Mouse (Mus musculus) hindbrain, embryonic 15.5 days (tissue): Measurements from ENCODE around the gene Prdm8. TPM values are rescaled to one million over a fixed set of nuclear protein-coding genes. Genes with fewer than 3 reads are reported as not detected.

Source experiments
- ATAC-seq: fragments of 200-750 bp; cut with Nextera tagmentation; 2 replicates; pipeline ENCODE4 v1.8.0; 2017; ENCODE audit warnings: low read depth, moderate number of reproducible peaks, moderate TSS enrichment; ENCODE audit not compliant: low FRiP score
- H3K27ac ChIP-seq: fragments of 300-500 bp; sonication (generic); replicated peaks from 2 replicates; pipeline ENCODE4 v1.5.1; 2015; ENCODE audit warnings: mild to moderate bottlenecking, inconsistent platforms
- H3K27me3 ChIP-seq: fragments of 300-500 bp; sonication (generic); 2 replicates; pipeline ENCODE4 v1.6.1; 2015; ENCODE audit warnings: control low read depth, inconsistent platforms
- H3K36me3 ChIP-seq: fragments of 300-500 bp; sonication (generic); 2 replicates; pipeline ENCODE4 v1.6.1; 2015; ENCODE audit warnings: control low read depth, inconsistent platforms
- H3K4me1 ChIP-seq: fragments of 300-500 bp; sonication (generic); replicated peaks from 2 replicates; pipeline ENCODE4 v1.6.1; 2015; ENCODE audit warnings: control low read depth, inconsistent platforms
- H3K4me2 ChIP-seq: fragments of 300-500 bp; sonication (generic); 2 replicates; pipeline ENCODE4 v1.6.1; 2015; ENCODE audit warnings: moderate library complexity, mild to moderate bottlenecking, inconsistent platforms
- H3K4me3 ChIP-seq: fragments of 300-500 bp; sonication (generic); 2 replicates; pipeline ENCODE4 v1.5.1; 2015; ENCODE audit warnings: mild to moderate bottlenecking, inconsistent platforms
- H3K9ac ChIP-seq: fragments of 300-500 bp; sonication (generic); 2 replicates; pipeline ENCODE4 v1.6.1; 2015; ENCODE audit warnings: inconsistent platforms
- H3K9me3 ChIP-seq: fragments of 300-500 bp; sonication (generic); 2 replicates; pipeline ENCODE4 v1.6.1; 2016; ENCODE audit warnings: control low read depth, inconsistent platforms
- WGBS: fragments of 180-500 bp; shearing (Covaris S2); methylation state at CpG from one replicate; pipeline ENCODE4 v1.1.7; 2015; 5-methylcytosine and 5-hydroxymethylcytosine counted together
- polyA plus RNA-seq: library from polyadenylated mRNA; unstranded; fragments of >200 nt; fragmentation: Nextera tagmentation; extraction: Ambion mirVana; gene quantifications from 2 replicates; pipeline ENCODE4 v1.2.1, GENCODE M21; 2015

Prdm8 gene
- polyA plus RNA-seq, 1 experiment from 2014 or later = 5.4 TPM

DNA sequence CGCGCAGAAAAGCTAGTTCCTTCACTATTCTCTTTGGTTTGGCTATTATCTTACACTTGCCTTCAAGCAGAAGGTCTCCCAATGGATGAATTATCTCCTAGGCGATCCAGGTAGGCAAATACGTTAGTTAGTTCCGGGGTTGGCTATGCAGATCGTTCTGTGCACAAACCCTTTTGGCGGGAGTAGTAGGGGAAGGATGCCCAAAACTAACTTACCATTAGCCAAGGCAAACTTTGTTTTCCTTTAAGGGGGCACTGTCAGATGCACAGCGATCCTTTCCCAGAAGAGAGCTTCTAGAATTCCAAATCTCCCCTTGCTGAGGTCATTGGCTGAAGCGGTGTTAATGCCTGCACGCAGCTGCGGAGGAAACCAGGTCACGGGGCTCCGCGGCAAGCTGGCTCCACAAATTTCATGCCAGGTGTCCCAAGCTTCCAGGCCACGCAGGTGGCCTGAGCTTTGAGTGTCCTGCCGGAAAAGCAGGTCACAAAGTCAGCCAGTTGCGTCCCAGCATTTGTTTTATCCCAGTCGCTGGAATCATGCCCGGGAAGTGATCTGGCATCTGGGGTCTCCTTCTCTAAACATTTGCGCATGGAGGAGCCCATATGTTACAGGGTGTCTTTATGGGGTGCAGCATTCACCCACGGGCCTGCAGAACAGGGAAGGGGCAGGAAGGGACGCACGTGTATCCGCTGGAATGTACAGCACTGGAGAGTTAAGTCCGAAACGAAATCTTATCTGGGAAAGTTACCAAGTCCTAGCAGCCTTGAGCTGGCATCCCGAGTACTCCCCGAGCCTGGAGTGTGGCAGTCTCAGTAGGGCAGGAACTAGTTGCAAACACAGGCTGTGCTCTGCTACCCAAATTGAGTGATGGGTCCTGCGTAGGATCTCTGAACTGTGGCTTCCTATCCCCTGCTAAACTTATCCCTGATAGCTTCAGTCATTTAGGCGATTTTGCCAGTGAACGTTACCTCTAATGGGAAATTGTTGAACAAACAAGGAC is 22.5 kb downstream of the Prdm8 start:
- Histone ChIP-seq H3K36me3 (no peaks in the 10 kb centered on the region), H3K27me3 (peaks cover 53% of the 10 kb centered on the region), H3K27ac (no peak overlapping the region), H3K4me2 (peak overlapping the region; percentile 39), H3K4me1 (peaks cover 31% of the 10 kb centered on the region), H3K9ac (no peak overlapping the region), H3K9me3 (no peaks in the 10 kb centered on the region), H3K4me3 (no peak overlapping the region)
- 2% methylated on average over 31 of the region's 31 CpGs for WGBS
- 0 out of 2 replicates have a peak, but pooled peaks have one; percentile 15 for ATAC-seq

DNA sequence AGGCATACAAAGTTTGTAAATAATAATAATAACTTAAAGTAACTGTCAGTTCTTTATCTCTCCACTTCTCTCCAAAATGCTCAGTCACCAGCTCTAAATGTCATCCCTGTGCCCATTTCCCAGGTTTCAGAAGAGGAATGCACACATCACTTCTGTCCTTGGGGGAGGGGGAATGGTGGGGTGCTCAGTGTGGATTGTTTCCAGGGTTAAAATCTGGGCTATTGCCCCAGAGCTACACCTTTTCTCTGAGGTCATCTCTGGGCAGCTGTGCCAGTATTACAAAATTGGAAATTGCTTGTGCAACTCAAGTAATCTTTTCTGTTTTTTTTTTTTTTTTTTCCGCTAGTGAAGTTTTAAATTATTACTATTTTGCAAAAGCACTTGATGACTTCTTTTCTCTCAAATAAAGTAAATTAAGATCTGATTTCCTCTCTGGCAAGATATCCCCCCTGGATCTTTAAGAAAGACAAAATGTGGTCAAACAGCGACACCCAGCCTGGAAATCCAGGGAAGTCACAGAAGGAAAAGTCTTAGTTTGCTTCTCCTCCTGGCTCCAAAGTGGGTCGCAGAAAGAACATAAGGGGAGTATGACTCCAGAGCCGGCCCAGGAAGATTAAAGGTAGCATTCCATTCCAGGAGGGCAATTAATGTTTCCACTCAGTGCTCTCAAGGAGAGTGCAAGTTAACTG is 25.4 kb downstream of the Prdm8 start:
- Histone ChIP-seq H3K4me2 (no peak overlapping the region), H3K9me3 (no peaks in the 10 kb centered on the region), H3K27me3 (peaks cover 48% of the 10 kb centered on the region), H3K36me3 (no peaks in the 10 kb centered on the region), H3K4me3 (no peak overlapping the region), H3K27ac (no peak overlapping the region), H3K9ac (no peak overlapping the region), H3K4me1 (peaks cover 14% of the 10 kb centered on the region)
- WGBS = 35% methylated on average over 4 of the region's 4 CpGs
- no peak for ATAC-seq

DNA sequence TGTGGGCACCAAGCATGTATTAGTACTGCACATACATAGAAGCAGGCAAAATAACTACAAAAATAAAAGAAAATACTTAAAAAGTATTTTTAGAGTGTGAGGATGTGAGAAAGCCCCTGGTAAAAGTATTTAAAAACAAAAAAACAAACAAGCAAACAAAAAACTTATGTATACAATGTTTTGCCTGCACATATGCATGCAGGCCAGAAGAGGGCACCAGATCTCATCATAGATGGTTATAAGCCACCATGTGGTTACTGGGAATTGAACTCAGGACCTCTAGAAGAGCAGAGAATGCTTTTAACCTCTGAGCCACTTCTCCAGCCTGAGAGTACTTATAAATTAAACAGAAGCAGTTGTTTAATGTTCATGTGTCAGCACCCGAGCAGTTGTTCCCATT is 28.0 kb downstream of the Prdm8 start:
- Histone ChIP-seq H3K9me3 (no peaks in the 10 kb centered on the region), H3K4me1 (peaks cover 3% of the 10 kb centered on the region; the same call in 1 of the 2 replicates), H3K27me3 (peaks cover 29% of the 10 kb centered on the region), H3K9ac (no peak overlapping the region), H3K27ac (no peak overlapping the region), H3K4me2 (no peak overlapping the region), H3K36me3 (no peaks in the 10 kb centered on the region), H3K4me3 (no peak overlapping the region)
- 94% methylated on average over 1 of the region's 1 CpGs for WGBS
- ATAC-seq = no peak

DNA sequence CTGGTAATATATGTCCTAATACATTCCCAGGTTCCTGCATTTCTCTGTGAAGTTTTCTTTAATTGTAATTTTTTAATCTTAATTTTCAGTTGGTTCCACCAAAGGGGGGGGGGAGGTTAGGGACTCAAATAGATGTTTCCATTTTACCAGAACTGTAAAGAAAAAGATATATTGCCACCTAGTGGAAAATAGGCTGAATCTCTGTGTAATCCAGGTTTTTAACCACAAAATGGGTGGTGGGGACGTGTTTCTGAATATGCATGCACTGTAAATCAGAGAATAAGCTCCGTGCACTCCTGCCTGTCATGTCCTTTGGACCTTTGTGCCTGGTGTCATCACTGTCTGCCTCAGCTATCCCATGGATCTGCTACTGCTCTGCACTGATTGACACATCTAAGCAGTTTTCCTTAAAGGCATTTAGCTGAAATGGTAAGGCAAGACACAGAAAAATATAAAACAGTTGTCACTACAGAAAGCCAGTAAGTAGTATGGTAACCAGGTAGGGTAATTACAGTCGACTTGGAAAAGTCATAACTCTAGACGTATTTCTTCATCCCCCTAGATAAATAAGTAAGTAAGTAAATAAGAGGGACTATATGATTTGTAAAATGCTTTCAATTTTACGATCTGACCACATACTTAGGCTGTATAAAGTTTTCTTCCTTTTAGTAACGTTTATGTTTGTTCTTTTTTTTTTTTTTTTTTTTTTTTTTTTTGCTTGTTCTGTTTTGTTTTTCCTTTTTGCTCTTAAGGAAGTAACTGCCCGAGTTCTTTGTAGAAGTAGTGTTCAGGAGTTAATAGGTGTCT is 31.6 kb downstream of the Prdm8 start:
- 63% methylated on average over 7 of the region's 7 CpGs for WGBS
- Histone ChIP-seq H3K36me3 (no peaks in the 10 kb centered on the region), H3K27me3 (peaks cover 6% of the 10 kb centered on the region; the same call in 1 of the 2 replicates), H3K27ac (no peak overlapping the region), H3K4me3 (no peak overlapping the region), H3K4me1 (no peaks in the 10 kb centered on the region), H3K9me3 (no peaks in the 10 kb centered on the region), H3K4me2 (no peak overlapping the region), H3K9ac (no peak overlapping the region)
- ATAC-seq = no peak

DNA sequence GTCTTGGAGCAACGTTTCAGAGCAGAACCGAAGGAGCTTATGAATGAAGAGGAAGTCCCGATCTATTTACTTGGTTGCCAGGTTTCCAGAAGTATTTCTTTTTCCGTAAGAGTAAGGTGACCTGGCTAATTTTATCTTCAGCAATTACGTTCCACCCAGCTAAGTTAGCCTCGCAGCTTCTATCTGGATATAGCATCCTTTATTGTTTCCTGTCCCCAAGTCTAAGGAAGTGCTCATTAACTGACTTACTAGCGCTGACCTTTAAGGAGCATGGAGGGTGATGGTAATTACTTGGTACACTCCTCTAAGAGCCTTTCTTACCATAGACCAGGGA is 32.2 kb downstream of the Prdm8 start:
- H3K36me3 ChIP-seq = no peaks in the 10 kb centered on the region
- no peak for ATAC-seq
- no peak overlapping the region for H3K9ac ChIP-seq
- H3K27ac ChIP-seq = no peak overlapping the region
- peaks cover 6% of the 10 kb centered on the region; the same call in 1 of the 2 replicates for H3K27me3 ChIP-seq
- no peak overlapping the region for H3K4me3 ChIP-seq
- 68% methylated on average over 7 of the region's 7 CpGs for WGBS
- no peak overlapping the region for H3K4me2 ChIP-seq
- no peaks in the 10 kb centered on the region for H3K4me1 ChIP-seq
- no peaks in the 10 kb centered on the region for H3K9me3 ChIP-seq

DNA sequence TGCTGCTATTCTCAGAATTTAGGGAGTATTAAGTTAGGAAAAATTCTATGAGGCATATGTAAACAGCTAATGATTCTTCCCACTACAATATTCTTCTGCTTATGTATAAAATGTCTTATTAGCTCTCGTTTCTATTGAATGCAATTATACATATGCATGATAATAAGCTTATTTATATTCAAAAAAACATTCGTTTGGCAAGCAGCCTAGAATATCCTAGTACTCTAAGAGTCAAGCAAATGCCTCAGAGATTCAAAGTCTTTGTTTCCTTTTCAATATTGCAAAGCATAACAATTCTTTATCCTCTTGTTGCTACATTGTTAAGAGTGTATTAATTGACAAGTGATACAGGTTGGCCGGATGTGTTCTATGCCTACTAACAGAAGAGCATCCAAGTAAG is 34.6 kb downstream of the Prdm8 start:
- Histone ChIP-seq H3K4me3 (no peak overlapping the region), H3K27ac (no peak overlapping the region), H3K9me3 (no peaks in the 10 kb centered on the region), H3K4me2 (no peak overlapping the region), H3K36me3 (no peaks in the 10 kb centered on the region), H3K9ac (no peak overlapping the region), H3K27me3 (peaks cover 3% of the 10 kb centered on the region; the same call in 1 of the 2 replicates), H3K4me1 (no peaks in the 10 kb centered on the region)
- WGBS = 49% methylated on average over 3 of the region's 3 CpGs
- ATAC-seq = no peak

DNA sequence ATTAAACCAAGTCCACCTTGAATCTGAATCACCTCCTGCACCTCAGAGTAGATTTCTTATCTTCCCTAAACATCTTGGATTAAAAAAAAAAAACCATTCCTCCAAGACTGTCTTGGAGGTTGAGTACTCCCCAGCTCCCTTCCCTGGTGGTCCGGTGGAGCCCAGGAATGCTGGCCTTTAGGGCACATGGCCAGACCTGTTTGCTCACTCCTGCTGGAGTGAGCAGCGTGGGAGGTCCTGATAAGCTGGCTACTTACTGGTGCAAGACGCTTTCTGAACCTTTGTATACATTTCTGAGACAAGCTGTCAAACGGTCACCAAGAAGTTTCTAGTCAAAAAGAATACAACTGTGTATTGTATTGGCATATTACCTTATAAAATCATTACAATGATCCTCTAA is 36.0 kb downstream of the Prdm8 start:
- Histone ChIP-seq H3K9ac (no peak overlapping the region), H3K36me3 (no peaks in the 10 kb centered on the region), H3K4me1 (no peaks in the 10 kb centered on the region), H3K27ac (no peak overlapping the region), H3K4me2 (no peak overlapping the region), H3K4me3 (no peak overlapping the region), H3K9me3 (no peaks in the 10 kb centered on the region), H3K27me3 (no peaks in the 10 kb centered on the region)
- no peak for ATAC-seq
- WGBS = 72% methylated on average over 4 of the region's 4 CpGs

DNA sequence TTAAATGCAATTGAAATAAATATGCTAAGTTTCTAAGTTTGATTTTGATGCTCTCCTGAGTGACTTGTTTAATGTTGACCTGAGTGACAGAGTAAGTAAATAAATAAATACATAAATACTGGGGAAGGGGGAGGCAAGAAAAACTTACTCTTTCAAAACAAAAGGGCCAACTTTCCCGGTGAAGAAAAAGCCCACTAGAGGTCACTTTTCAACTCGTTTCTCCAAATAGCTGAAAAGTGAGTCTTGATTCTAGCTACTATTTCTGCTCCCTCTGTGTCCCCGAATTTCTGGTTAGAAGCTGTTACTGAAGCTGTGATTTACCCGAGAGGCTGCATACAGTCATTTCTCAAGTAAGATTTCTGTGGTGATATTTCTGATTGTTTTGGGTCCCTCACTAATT is 45.5 kb downstream of the Prdm8 start:
- no peaks in the 10 kb centered on the region for H3K4me1 ChIP-seq
- H3K4me3 ChIP-seq = no peak overlapping the region
- no peak overlapping the region for H3K9ac ChIP-seq
- H3K27ac ChIP-seq = no peak overlapping the region
- no peak for ATAC-seq
- no peaks in the 10 kb centered on the region for H3K9me3 ChIP-seq
- H3K27me3 ChIP-seq = no peaks in the 10 kb centered on the region
- no peaks in the 10 kb centered on the region for H3K36me3 ChIP-seq
- WGBS = 76% methylated on average over 4 of the region's 4 CpGs
- H3K4me2 ChIP-seq = no peak overlapping the region

DNA sequence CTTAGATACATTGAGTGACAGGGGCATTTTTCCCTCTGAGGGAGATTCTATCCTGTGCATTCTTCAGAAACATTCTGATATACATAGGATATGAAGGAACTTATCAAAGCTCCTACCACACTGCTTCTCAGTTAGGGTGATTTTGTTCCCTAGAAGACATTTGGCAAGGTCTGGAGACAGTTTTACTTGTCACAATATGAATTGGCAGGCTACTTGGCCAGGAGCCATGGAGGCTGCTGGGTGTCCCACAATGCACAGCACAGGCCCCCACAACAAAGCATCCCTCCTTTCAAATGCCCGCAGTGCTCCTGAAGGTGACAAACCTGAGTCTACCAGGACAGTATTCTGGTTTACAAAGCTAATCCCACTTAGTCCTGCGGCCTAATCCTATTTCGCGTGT is 55.0 kb downstream of the Prdm8 start:
- Histone ChIP-seq H3K9ac (no peak overlapping the region), H3K27ac (no peak overlapping the region), H3K36me3 (no peaks in the 10 kb centered on the region), H3K4me3 (no peak overlapping the region), H3K27me3 (no peaks in the 10 kb centered on the region), H3K9me3 (no peaks in the 10 kb centered on the region), H3K4me2 (no peak overlapping the region), H3K4me1 (no peaks in the 10 kb centered on the region)
- ATAC-seq = no peak
- 70% methylated on average over 4 of the region's 4 CpGs for WGBS

DNA sequence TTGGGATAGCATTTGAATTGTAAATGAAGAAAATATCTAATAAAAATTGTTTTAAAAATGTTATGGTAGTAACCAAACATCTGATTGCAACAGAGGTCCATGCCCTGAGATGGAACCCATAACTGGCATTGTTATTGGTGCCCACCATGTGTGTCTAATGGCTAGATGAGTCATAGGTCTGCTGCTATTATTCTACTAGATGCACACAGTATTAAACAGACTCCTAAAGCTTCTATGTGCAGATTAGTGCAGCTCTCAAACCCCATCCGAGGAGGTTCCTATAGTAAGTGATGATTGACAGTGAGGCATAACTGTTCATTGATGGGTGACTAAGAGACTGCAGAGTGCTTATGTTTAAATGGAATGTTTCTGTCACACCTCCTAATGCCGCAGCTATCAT is 59.7 kb downstream of the Prdm8 start:
- Histone ChIP-seq H3K4me2 (no peak overlapping the region), H3K9me3 (no peaks in the 10 kb centered on the region), H3K27ac (no peak overlapping the region), H3K36me3 (no peaks in the 10 kb centered on the region), H3K4me3 (no peak overlapping the region), H3K9ac (no peak overlapping the region), H3K4me1 (no peaks in the 10 kb centered on the region), H3K27me3 (no peaks in the 10 kb centered on the region)
- ATAC-seq = no peak
- 82% methylated on average over 2 of the region's 2 CpGs for WGBS

DNA sequence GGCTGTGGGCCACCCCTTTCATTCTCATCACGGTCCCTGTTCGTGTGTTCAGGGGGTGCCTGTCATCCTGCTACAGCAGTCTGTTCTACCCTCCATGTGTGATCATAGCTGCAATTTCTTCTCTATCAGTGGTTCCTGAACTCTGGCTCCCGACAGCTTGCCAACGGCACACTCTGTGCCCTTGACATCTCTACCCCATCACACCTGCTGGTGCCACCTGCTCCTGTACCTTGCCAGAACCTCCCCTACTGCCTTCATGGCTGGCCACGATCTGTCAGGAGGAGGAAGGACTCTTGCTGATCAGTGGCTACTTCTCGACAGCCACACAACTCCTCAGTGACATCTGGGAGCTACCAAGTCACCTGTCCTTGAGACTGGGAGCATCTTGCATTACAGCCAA is 62.5 kb downstream of the Prdm8 start:
- H3K9ac ChIP-seq = no peak overlapping the region
- ATAC-seq = no peak
- H3K27me3 ChIP-seq = no peaks in the 10 kb centered on the region
- H3K4me1 ChIP-seq = no peaks in the 10 kb centered on the region
- 75% methylated on average over 6 of the region's 6 CpGs for WGBS
- H3K36me3 ChIP-seq = no peaks in the 10 kb centered on the region
- H3K4me3 ChIP-seq = no peak overlapping the region
- H3K9me3 ChIP-seq = no peaks in the 10 kb centered on the region
- no peak overlapping the region for H3K4me2 ChIP-seq
- no peak overlapping the region for H3K27ac ChIP-seq

DNA sequence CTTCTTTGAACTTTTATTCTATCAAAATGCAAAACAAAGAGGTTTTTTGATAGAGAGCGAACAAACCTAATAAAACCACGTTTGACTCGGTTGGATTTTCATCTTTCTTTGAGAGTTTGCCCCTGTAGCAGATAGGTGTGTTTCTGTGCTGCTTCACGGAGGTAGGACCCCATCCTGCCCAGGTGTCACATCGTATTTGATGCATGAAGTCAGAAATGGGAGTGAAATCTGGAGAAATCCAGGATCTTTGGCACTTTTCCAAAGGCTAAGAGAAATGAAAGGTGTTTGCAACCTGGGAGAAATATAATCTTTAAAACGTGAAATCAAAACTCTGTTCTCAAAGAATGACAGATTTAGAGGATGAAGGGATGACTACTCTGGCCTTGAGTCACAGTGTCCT is 71.5 kb downstream of the Prdm8 start:
- ATAC-seq = no peak
- Histone ChIP-seq H3K4me3 (no peak overlapping the region), H3K9ac (no peak overlapping the region), H3K4me1 (no peaks in the 10 kb centered on the region), H3K9me3 (no peaks in the 10 kb centered on the region), H3K27ac (no peak overlapping the region), H3K27me3 (no peaks in the 10 kb centered on the region), H3K4me2 (no peak overlapping the region), H3K36me3 (no peaks in the 10 kb centered on the region)
- WGBS = 85% methylated on average over 6 of the region's 6 CpGs
